Mouse (Mus musculus): ENCODE results near the gene Dmgdh.

DNA sequence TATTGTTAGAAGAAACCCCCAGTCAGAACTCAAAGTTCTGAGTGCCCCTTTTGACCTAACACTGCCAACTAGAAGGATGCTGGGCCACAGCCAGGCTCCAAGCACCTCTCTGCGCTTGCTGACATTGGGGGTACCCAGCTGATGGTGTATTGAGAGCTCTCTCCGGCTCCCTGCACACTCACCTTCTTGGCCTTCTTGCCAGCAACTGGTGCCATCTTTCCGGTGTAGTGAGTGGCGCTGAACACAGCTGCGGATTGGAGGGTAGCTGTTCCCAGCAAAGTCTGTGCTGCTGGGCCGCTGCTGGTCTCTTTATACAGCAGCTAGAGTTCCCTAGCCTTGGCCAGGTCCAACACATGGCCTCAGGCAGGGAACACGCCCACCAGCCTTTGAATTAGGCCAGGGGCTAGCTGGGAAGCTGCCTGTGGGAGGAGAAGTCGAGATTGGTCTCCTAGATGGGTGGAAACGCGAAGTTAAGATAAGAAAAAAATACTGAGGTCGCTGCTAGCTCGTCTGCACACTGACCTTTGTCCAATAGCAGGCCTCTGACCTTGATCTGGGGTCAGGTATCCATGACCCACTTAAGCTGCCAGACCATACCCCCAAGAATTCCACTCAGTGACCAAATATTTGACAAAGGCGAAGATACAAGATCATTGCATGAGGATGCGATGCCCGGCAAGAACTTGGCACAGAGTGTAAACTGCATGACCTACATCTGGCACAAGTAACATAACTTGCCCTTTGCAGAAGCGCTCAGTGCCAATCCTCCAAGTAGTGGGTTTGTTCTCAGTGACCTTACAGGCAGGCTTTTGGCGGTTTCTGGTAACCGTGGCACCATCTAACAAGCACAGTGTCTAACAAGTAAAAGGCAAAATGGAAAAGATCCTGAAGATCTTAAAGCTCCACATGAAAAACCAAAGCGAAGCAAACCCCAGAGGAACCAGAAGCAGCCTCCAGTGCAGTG lies 36.7 kb upstream of the Dmgdh start, which contains the start of gene Bhmt:
- TF ChIP-seq GATA1 (IDR thresholded peaks at IDR 0.05; ENCODE audit: low read length) = no peak
- no peak for TF ChIP-seq TAL1 (IDR thresholded peaks at IDR 0.05; ENCODE audit: low read length)
